Mouse (Mus musculus) hematopoietic stem cell, adult 5-6 weeks (primary cell): ENCODE measurements around the gene Haus2. TPM values are rescaled to one million over a fixed set of nuclear protein-coding genes. Genes with fewer than 3 reads are reported as not detected.

Source experiments
- ATAC-seq, 2 experiments: fragments of 125-278 bp in 1 of 2; replicated peaks in 1 of 2; 2 replicates each; pipeline ENCODE4 v1.8.0; 2016 to 2017; ENCODE audit warnings: inconsistent platforms in 2 of 2, mild to moderate bottlenecking in 2 of 2, moderate number of reproducible peaks in 2 of 2, low read depth in 1 of 2, moderate TSS enrichment in 1 of 2; ENCODE audit not compliant: low FRiP score in 2 of 2, poor library complexity in 2 of 2, severe bottlenecking in 2 of 2, insufficient read depth in 1 of 2, low TSS enrichment in 1 of 2
- total RNA-seq: library from RNA; stranded (forward); fragments of 172-1452, 232-1000 nt; gene quantifications from 2 replicates; pipeline ENCODE4 v1.2.3, GENCODE M21; 2017

The Haus2 gene
- total RNA-seq, 1 experiment from 2014 or later = 16.2 TPM

DNA sequence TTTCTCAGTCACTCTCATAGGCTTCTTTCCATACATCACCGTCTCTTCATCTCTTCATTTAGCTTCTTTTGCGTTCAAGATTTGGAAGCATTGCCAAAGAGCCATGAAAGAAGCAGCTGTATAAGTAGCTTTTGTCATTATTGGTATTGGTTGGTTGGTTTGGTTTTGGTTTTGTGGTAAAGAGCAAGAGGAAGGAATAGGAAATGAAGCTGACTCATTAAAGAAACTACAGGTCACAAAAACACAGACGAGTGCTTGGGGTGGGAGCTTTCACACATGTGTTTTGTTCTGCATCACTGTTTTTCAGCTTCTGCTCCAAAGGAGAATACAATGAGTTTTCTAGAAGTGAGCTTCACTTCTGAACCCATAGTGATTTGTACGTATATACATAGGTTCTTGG, 9.7 kb upstream of the Haus2 start:
- 0 out of 4 replicates have a peak, but pooled peaks of 1 of the 2 experiments have one; percentile 4 for ATAC-seq

GRCm38 (mm10) chr2:120606021-120606690, 3.0 kb upstream of the Haus2 start:
- no peak for ATAC-seq

- ATAC-seq = no peak
These were observed 7.3 kb downstream of the Haus2 start for GRCm38 (mm10) chr2:120616279-120617163.

DNA sequence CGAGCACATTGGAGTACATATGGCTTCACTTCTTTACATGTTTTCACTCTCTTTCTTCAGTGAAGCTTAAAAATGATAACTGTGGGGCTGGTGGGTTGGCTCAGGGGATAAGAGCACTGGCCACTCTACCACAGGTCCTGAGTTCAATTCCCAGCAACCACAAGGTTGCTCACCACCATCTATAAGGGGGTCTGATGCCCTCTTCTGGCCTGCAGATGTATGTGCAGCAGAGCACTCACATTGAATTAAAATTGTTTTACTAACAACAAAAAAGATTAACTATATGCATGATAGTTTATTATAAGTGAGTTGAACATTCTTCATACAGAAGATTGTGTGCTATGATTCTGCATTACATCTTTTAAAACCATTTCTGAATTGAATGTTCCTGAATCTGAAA, 10.4 kb downstream of the Haus2 start:
- ATAC-seq = no peak

DNA sequence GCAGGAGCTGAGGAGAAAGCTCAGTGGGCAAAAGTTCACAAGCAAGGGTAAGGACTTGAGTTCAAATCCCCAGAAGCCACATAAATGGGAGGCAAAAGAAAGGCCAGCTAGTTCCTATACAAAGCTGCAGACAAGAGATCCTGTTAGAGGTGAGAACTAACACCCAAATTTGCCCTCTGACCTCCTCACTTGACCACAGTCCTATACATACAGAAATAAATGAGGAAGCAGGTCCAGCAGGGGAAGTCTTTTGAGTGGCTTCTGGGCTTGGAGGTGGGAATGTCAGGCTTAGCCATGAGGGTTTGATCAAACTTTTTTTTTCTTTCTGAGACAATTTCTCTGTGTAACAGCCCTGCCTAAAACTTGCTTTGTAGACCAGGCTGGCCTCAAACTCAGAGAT, 13.7 kb downstream of the Haus2 start:
- no peak for ATAC-seq

- ATAC-seq = no peak
These were observed 19.1 kb downstream of the Haus2 start for GRCm38 (mm10) chr2:120628076-120628865.

DNA sequence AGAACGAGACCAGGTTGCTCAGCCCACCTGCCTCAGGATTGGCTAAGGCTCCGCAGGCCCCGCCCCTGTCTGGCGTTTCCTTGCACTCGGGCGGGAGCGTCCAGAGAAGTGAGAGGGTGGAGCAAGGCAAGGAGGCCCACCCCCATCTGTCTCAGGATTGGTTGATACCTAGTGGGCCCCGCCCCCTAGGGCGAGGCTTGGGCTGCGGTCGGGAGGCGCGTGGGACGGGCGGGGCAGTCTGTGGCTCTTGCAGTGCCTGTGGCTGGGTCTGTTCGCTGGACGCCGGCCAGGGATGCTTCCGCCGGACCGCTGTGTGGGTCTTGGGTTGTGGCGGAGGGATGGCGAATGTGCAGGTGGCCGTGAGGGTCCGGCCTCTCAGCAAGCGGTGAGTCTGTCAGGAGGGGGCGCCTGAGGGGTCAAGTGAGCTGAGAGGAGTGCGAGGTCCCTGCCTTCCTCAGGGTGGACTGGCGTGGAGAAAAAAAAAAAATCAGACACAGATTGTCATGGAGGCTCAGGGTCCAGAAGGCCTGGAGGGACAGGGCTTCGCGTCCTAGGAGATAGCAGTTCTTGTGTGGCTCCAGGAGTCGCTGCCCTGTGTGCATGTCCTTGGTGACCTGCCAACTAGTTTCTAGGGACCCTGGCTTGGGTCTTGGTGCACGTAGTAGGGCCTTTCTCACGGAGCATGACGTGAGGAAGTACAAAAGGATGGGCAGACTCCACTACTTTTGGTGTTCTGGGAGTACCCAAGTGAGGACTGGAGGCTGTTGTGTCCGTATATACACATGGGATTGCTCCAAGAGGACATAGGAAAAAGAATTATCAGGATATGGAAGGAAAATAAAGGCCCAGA, 19.9 kb downstream of the Haus2 start, which contains the start of gene Stard9:
Stard9 (plus strand) TSS at position 236 of the 850 bp plus-strand sequence.
- peak; percentile 96 to 98 for ATAC-seq

GRCm38 (mm10) chr2:120630246-120630645, 21.1 kb downstream of the Haus2 start:
- ATAC-seq = no peak

DNA sequence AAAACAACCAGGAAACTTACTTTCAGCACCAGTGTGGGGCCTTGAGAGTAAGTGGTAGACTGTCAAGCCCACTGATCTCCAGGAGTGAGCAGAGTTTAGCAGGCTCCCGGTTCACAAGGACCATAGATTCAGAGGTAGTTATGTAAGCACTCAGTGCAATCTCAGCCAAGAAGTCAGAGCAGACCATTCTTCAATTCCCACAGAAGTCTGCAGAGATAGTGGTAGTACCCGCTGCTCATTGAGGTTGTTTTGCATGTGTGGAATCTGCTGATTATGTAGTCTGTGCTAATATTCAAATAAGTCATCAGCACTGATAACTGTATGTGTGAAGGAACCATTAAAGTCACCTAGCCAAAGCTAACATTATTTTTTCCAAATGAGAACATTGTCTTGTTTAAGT, 21.5 kb downstream of the Haus2 start:
- no peak for ATAC-seq

DNA sequence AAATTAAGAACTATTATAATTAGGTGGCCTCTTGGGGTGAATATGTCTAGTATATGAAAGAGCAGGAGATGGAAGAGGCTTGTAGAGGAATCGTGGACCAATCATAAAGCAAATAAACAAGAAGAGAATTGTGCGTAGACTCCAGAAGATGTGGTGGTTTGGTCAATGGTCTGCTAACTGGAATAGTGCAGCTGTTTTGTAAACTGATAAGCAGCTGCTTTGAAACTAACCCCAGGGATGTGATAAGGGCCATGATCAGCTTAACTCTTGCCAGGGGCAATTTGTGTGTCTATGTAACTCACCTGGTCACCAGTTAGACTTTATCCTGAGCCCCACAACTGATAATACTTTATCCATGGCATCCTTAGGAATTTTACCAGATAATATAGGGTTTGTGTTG, 22.3 kb downstream of the Haus2 start:
- no peak for ATAC-seq

GRCm38 (mm10) chr2:120631957-120632356, 22.8 kb downstream of the Haus2 start:
- peak; percentile 70 to 79 for ATAC-seq

DNA sequence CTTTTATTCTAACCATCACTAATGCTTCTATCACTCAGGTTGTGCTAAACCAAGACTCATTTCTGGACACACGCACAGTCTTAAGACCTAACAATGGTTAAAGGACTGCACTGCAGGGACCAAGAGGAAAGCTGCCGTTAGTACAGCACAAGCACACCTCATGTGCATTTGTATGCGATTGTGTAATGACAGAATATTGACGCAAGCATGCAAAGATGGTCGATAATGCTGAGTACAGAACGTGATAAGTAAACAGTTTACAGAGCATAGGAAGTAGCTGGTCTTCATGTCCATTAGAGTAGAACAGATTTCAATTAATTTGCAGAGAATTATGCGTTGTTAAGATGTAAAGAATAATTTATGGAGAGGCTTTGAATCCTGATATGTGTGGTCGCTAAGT, 31.7 kb downstream of the Haus2 start:
- no peak for ATAC-seq

DNA sequence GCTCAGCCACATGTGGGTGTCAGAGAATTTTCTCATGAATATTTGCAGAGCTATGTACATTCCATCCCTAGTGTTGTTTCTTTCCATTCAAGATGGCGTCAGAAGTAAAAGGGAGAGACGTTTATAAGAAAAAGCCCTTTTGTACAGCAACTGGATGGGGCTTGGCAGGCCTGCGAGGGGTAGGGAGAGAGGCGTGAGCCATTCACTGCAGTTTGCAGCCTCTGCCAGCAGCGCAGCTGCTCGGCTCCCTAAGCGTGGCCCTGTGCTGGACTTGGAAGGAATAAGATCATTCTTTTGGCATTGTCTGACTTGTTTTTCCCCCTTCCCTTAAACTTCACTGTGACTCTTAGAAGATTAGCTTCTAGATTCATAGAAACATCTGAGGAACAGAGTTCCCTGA, 34.7 kb downstream of the Haus2 start:
- no peak for ATAC-seq

DNA sequence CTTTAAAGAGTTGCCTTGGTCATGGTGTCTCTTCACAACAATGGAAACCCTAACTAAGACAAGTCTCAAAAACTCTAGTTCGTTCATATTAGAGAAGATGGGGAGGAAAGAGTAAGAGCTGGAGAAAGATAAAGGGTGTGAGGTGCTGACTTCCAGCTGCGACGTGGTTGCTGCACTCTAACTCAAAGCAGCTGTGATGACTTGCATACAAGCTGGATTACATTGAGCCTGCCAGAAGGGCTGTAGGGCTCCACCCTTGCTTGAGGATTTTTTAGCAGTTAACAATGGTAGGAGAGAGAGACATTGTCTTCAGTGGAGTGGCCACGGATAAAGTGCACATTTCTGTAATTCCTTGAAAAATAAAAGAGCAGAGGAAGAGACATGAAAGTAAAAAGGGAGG, 37.6 kb downstream of the Haus2 start:
- no peak for ATAC-seq

DNA sequence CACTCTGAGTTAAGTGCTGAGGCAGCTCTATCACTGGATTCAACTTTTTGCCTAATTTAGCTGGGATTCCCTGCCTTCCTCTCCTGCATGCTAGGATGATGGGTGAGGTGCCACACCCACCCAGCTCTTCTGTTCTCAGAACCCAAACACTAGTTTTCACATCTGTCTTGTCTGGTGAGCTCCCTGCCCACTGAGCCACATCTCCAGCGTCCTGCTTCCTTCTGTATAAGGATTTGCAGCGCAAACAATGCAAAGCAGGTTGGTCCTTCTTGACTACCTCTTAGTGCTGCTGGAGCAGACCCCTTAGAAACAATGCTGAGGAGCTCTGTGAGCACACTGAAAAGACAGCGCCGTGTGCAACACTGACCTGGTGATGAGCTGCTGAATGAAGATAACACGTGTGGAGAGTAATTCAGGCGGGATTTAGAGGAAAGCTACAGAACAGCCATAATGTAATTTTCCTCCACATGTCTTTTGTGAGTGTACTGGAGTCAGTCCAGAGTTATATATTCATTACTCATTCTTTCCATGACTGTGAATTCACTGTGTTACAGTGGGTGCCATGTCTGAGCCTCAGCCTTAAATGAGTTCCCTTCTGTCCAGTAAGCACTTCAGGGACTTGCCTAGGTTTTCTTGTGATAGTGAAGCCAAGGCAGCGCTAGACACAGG, 43.2 kb downstream of the Haus2 start:
- 0 out of 4 replicates have a peak, but pooled peaks of 1 of the 2 experiments have one; percentile 22 for ATAC-seq

DNA sequence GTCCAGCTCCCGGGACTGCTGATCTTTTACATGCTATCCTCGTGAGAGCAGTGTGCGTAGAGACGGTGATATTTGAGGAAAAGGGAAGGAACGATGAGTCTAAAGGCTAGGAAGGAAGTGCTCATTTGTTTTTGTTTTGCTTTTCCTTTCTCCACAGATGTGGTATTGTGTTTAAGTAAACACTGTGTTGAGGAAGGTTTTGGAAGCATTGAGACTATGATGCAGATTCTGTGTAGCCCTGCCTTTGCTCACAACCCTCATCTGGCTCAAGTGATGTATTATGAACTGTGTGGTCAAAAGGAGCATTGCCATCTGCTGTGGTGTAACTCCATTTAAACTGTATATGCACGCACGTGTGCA, 43.7 kb downstream of the Haus2 start:
- no peak for ATAC-seq

DNA sequence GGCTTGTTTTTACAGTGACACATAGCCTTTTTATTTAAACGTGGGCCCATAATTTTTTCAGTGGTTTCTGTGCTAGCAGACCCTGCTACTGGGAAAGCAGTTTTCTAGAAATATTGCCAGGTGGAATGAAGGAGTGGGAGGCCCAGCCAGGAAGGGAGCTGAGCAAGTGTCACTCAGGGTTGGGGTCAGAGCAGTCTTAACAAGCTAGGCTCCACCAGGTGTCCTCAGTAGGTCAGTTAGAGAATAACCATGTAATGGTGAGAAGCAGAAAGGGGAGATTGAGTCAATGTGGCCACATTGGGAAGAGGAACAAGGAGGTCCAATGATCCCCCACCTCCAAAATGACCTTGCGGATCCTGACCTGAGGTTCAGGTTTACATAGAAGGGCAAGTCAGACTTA, 45.5 kb downstream of the Haus2 start:
- no peak for ATAC-seq
